ENCODE assay signal across 12 mouse cellular contexts in the genomic region with DNA sequence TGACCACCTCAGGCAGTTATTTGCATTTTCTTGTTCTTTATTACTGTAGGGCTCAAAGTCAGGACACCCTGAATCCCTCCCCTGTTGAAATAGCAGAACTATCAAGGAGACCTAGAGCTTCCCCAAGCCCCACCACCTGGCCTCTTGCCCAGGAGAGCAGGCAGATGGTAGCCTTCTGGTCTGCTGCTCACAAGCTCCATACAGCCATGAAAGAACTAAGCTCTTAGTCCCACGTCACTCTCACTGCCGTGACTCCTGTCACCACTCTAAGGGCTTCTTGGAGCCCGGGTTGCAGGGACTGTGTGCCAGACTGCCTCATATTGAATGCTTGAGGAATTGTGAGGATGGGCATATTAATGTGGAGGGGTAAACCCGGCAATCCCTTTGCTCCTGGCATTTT.
DNase-seq lines count a peak whose midpoint lies in the region; ATAC-seq lines count a peak whose summit lies in the region.
"Had no signal": no experiment of that assay in that cellular context is flagged by ENCODE, and none has a peak within 500 bp of the region (broad histone marks: within the 10 kb centered on the region; RNA-seq: fewer than 3 reads in every experiment).

No protein-coding gene starts in this region.

- H3K4me1 ChIP-seq in heart, embryonic 12.5 days (replicated peaks) = peaks cover 86% of the 10 kb centered on the region
- H3K4me1 ChIP-seq in forebrain, embryonic 16.5 days (replicated peaks; ENCODE audit: control insufficient read depth, insufficient read depth, low read length) = peaks cover 8% of the 10 kb centered on the region

- no peak overlapping the region for H3K4me3 ChIP-seq in heart, embryonic 12.5 days
- H3K4me3 ChIP-seq in forebrain, embryonic 16.5 days (replicated peaks; ENCODE audit: low read length) = no peak overlapping the region
- H3K4me3 ChIP-seq: embryonic facial prominence, embryonic 13.5 days; layer of hippocampus, adult 2 months had no signal

- peak overlapping the region; percentile 90 for H3K27ac ChIP-seq in heart, embryonic 12.5 days (ENCODE audit: poor library complexity, severe bottlenecking)
- no peak overlapping the region for H3K27ac ChIP-seq in forebrain, embryonic 16.5 days (ENCODE audit: low read length)
- H3K27ac ChIP-seq: embryonic facial prominence, embryonic 13.5 days; layer of hippocampus, adult 2 months had no signal

- 37% methylated on average over 4 of the region's 4 CpGs for WGBS in heart, embryonic 12.5 days
- WGBS in forebrain, embryonic 16.5 days = 49% methylated on average over 4 of the region's 4 CpGs

- intact Hi-C loops in left cerebral cortex, postnatal 4 days (cut with DNase I) = no loop called here

- H3K9ac ChIP-seq in heart, embryonic 12.5 days = peak overlapping the region; percentile 31; the same call in 1 of the 2 replicates
- H3K9ac ChIP-seq in forebrain, embryonic 16.5 days (replicated peaks; ENCODE audit: low read depth, low read length) = no peak overlapping the region
- H3K9ac ChIP-seq: embryonic facial prominence, embryonic 13.5 days had no signal

- no peak for ATAC-seq in heart, embryonic 12.5 days (ENCODE audit: insufficient number of reproducible peaks, low FRiP score)
- peak; percentile 65 for ATAC-seq in forebrain, embryonic 16.5 days
- ATAC-seq: lung, postnatal 0 days had no signal

- DNase-seq in heart, adult 11 months = no peak
- DNase-seq in left cerebral cortex, postnatal 4 days = peak; percentile 96
- DNase-seq in left cerebral cortex, adult 18-20 months (ENCODE audit: low spot score in 2 of 2) = no peak
- peak; percentile 64 for DNase-seq in cerebellum, adult 11-12 months
- no peak for DNase-seq in ovary, adult 18-20 months (ENCODE audit: low spot score)
- no peak for DNase-seq in kidney, adult 11 months

- no peaks in the 10 kb centered on the region for H3K36me3 ChIP-seq in heart, embryonic 12.5 days
- H3K36me3 ChIP-seq in forebrain, embryonic 16.5 days (ENCODE audit: control insufficient read depth, insufficient read depth) = no peaks in the 10 kb centered on the region
- H3K36me3 ChIP-seq: embryonic facial prominence, embryonic 13.5 days had no signal

- H3K27me3 ChIP-seq in heart, embryonic 12.5 days (replicated peaks) = peaks cover 4% of the 10 kb centered on the region; the same call in 1 of the 2 replicates
- no peaks in the 10 kb centered on the region for H3K27me3 ChIP-seq in forebrain, embryonic 16.5 days (replicated peaks; ENCODE audit: control insufficient read depth, insufficient read depth, low read length)
- H3K27me3 ChIP-seq: embryonic facial prominence, embryonic 13.5 days had no signal

- no peaks in the 10 kb centered on the region for H3K9me3 ChIP-seq in heart, embryonic 12.5 days (replicated peaks)
- H3K9me3 ChIP-seq in forebrain, embryonic 16.5 days (ENCODE audit: control insufficient read depth, low read length) = no peaks in the 10 kb centered on the region
- H3K9me3 ChIP-seq: embryonic facial prominence, embryonic 13.5 days had no signal

- peak overlapping the region; percentile 50 for H3K4me2 ChIP-seq in heart, embryonic 12.5 days
- no peak overlapping the region for H3K4me2 ChIP-seq in forebrain, embryonic 16.5 days (ENCODE audit: low read length)
- H3K4me2 ChIP-seq: embryonic facial prominence, embryonic 13.5 days; midbrain, embryonic 11.5 days had no signal

Comparison
In these comparisons a context has a peak if more than half of its experiments do, and no peak if none do; other contexts are left out.
1. DNase-seq: peak in left cerebral cortex, postnatal 4 days (single experiment) and cerebellum, adult 11-12 months (single experiment); none in heart, adult 11 months (single experiment), left cerebral cortex, adult 18-20 months (0 of 2), ovary, adult 18-20 months (single experiment) and kidney, adult 11 months (single experiment).